Mouse (Mus musculus) intestine, embryonic 15.5 days (tissue): ENCODE measurements around the gene Ccdc33. TPM values are rescaled to one million over a fixed set of nuclear protein-coding genes. Genes with fewer than 3 reads are reported as not detected.

ENCODE experiments used
- ATAC-seq: fragments of 200-750 bp; cut with Nextera tagmentation; 2 replicates; pipeline ENCODE4 v1.8.0; 2017; ENCODE audit warnings: moderate TSS enrichment, moderate library complexity
- H3K27ac ChIP-seq: fragments of 300-500 bp; sonication (generic); 2 replicates; pipeline ENCODE4 v1.5.1; 2015; ENCODE audit warnings: mild to moderate bottlenecking, inconsistent platforms
- H3K27me3 ChIP-seq: fragments of 300-500 bp; sonication (generic); replicated peaks from 2 replicates; pipeline ENCODE4 v1.6.1; 2015; ENCODE audit warnings: inconsistent platforms
- H3K36me3 ChIP-seq: fragments of 300-500 bp; sonication (generic); 2 replicates; pipeline ENCODE4 v1.6.1; 2015; ENCODE audit warnings: inconsistent platforms
- H3K4me1 ChIP-seq: fragments of 300-500 bp; sonication (generic); replicated peaks from 2 replicates; pipeline ENCODE4 v1.6.1; 2015; ENCODE audit warnings: inconsistent platforms
- H3K4me2 ChIP-seq: fragments of 300-500 bp; sonication (generic); replicated peaks from 2 replicates; pipeline ENCODE4 v1.6.1; 2015; ENCODE audit warnings: mild to moderate bottlenecking, inconsistent platforms
- H3K4me3 ChIP-seq: fragments of 300-500 bp; sonication (generic); replicated peaks from 2 replicates; pipeline ENCODE4 v1.5.1; 2015; ENCODE audit warnings: inconsistent platforms
- H3K9ac ChIP-seq: fragments of 300-500 bp; sonication (generic); 2 replicates; pipeline ENCODE4 v1.6.1; 2015; ENCODE audit warnings: inconsistent platforms
- H3K9me3 ChIP-seq: fragments of 300-500 bp; sonication (generic); 2 replicates; pipeline ENCODE4 v1.6.1; 2016; ENCODE audit warnings: inconsistent platforms
- WGBS: fragments of 180-500 bp; shearing (Covaris S2); methylation state at CpG from one replicate; pipeline ENCODE4 v1.1.7; 2015; 5-methylcytosine and 5-hydroxymethylcytosine counted together
- polyA plus RNA-seq: library from polyadenylated mRNA; unstranded; fragments of >200 nt; fragmentation: Nextera tagmentation; extraction: Ambion mirVana; gene quantifications from 2 replicates; pipeline ENCODE4 v1.2.1, GENCODE M21; 2015

The Ccdc33 gene
- polyA plus RNA-seq, 1 experiment from 2014 or later: 0.09 TPM

DNA sequence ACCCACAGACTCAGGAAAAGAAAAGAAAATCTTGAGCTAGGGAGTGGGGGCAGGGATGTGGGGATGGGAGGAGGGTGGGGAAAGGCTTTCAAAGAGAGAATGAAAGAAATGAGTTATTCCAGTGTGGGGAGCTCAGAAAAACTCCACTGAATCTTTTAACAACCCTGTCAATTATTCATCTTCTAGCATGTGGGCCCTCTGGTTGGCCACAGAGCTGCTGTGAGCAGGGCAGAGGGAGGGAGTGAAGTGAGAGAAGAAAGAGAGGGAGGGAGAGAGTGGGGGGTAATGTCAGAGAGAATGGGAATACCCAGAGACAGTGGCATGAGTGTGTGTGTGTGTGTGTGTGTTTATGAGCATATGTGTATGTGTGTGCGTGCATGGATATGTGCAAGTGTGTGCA is 64.6 kb downstream of the Ccdc33 start:
- Histone ChIP-seq H3K4me1 (no peaks in the 10 kb centered on the region), H3K27me3 (0 out of 2 replicates have a peak, but pooled peaks cover 4% of the 10 kb centered on the region), H3K9ac (no peak overlapping the region), H3K36me3 (no peaks in the 10 kb centered on the region), H3K4me2 (no peak overlapping the region), H3K9me3 (no peaks in the 10 kb centered on the region), H3K4me3 (no peak overlapping the region), H3K27ac (no peak overlapping the region)
- ATAC-seq: no peak
- WGBS: 89% methylated on average over 1 of the region's 1 CpGs

- H3K36me3 ChIP-seq: no peaks in the 10 kb centered on the region
- no peaks in the 10 kb centered on the region for H3K9me3 ChIP-seq
- ATAC-seq: no peak
- 0 out of 2 replicates have a peak, but pooled peaks cover 5% of the 10 kb centered on the region for H3K27me3 ChIP-seq
- H3K4me3 ChIP-seq: no peak overlapping the region
- no peak overlapping the region for H3K27ac ChIP-seq
- no peak overlapping the region for H3K4me2 ChIP-seq
- H3K9ac ChIP-seq: no peak overlapping the region
- 50% methylated on average over 3 of the region's 3 CpGs for WGBS
- H3K4me1 ChIP-seq: no peaks in the 10 kb centered on the region
Measured at GRCm38 (mm10) chr9:58053544-58053943, 65.1 kb downstream of the Ccdc33 start.

- Histone ChIP-seq H3K27me3 (0 out of 2 replicates have a peak, but pooled peaks cover 5% of the 10 kb centered on the region), H3K4me3 (no peak overlapping the region), H3K9ac (no peak overlapping the region), H3K27ac (no peak overlapping the region), H3K4me2 (no peak overlapping the region), H3K9me3 (no peaks in the 10 kb centered on the region), H3K36me3 (no peaks in the 10 kb centered on the region), H3K4me1 (no peaks in the 10 kb centered on the region)
- WGBS: 20% methylated on average over 3 of the region's 3 CpGs
- ATAC-seq: no peak
Measured at GRCm38 (mm10) chr9:58053102-58053501, 65.5 kb downstream of the Ccdc33 start.

DNA sequence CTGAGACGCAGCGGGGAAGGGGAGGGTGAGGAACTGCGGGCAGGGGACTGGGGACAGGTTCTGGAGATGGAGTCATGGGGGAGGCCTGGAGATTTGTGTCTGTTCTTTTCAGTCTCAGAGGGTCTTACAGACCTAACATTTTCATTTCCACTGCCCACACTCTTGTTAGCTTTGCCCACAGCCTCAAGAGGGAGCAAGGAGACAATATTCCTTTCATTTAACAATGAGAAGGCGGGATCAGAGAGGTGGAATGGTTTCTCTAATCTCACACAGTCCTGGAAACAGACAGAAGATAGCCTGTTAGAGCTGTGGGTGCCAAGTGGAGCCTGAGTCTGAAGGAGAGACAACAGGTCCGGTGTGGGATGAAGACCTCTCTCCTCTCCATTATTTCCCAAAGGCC is 66.7 kb downstream of the Ccdc33 start:
- H3K9me3 ChIP-seq: no peaks in the 10 kb centered on the region
- no peaks in the 10 kb centered on the region for H3K36me3 ChIP-seq
- no peak overlapping the region for H3K9ac ChIP-seq
- no peak for ATAC-seq
- H3K27me3 ChIP-seq: 0 out of 2 replicates have a peak, but pooled peaks cover 5% of the 10 kb centered on the region
- 27% methylated on average over 5 of the region's 5 CpGs for WGBS
- H3K4me2 ChIP-seq: no peak overlapping the region
- H3K4me1 ChIP-seq: no peaks in the 10 kb centered on the region
- no peak overlapping the region for H3K27ac ChIP-seq
- H3K4me3 ChIP-seq: no peak overlapping the region

DNA sequence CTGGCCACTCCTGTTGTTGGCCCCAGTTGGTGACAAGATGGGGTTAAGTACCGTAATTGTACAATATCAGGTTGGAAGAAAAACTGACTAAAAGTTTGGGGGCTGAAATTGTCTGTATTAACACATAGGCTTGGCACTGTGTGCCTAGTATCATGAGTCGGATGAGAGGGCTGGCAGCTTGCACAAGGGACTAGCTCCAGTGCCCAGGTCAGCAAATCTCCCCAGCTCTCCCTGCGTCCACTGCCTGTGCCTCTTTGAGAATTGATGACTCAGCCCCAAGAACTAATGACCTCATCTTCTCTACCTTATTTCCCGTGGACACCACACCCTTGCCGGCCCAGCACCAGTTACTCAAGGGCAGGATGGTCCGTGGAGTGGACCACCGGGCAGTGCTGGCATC is 68.8 kb downstream of the Ccdc33 start:
- no peak overlapping the region for H3K9ac ChIP-seq
- 0 out of 2 replicates have a peak, but pooled peaks cover 5% of the 10 kb centered on the region for H3K27me3 ChIP-seq
- H3K36me3 ChIP-seq: no peaks in the 10 kb centered on the region
- H3K27ac ChIP-seq: no peak overlapping the region
- H3K4me1 ChIP-seq: peaks cover 9% of the 10 kb centered on the region
- ATAC-seq: no peak
- H3K9me3 ChIP-seq: no peaks in the 10 kb centered on the region
- H3K4me3 ChIP-seq: no peak overlapping the region
- no peak overlapping the region for H3K4me2 ChIP-seq
- 63% methylated on average over 7 of the region's 7 CpGs for WGBS

DNA sequence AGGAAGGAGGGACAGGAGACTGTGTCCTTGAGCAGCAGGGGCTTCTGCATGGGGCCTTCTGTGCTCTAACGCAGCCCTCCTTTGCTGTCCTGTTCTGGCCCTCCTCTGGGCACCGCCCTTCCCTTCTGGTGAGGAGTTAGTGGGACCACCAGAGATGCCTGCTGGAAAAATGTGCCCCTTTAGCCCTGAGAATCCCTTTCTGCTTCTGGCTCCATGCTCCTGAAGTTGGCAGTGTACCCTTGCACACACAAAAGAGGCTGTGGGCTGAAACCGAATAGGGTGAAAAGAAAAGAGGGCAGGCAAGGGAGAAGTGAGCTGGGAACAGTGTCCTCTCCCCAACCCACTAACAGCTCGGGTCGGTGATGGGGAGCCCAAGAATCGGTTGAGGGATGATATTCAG is 69.4 kb downstream of the Ccdc33 start:
- no peaks in the 10 kb centered on the region for H3K36me3 ChIP-seq
- H3K27me3 ChIP-seq: 0 out of 2 replicates have a peak, but pooled peaks cover 5% of the 10 kb centered on the region
- no peak overlapping the region for H3K27ac ChIP-seq
- no peak overlapping the region for H3K4me3 ChIP-seq
- H3K9me3 ChIP-seq: no peaks in the 10 kb centered on the region
- no peak for ATAC-seq
- WGBS: 58% methylated on average over 6 of the region's 6 CpGs
- H3K4me1 ChIP-seq: peaks cover 11% of the 10 kb centered on the region
- H3K4me2 ChIP-seq: no peak overlapping the region
- no peak overlapping the region for H3K9ac ChIP-seq

DNA sequence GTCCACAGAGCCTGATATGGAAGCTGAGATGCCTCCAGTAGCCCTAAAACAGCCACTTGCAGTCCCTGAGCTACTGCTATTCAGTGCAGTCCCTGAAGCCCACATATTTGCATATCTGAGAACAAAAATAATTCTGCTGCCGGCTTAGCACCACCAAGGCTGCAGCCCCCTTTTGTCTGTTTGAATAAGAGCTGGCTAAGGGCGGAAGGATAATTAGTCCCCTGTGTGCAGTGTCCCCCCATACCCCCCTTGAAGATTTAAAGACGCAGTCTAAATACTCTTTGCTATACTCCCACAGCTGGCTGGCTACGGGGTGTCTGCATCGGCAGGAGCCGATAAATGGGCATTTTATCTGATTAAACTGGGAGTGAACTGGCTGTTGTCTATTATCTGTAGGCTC is 70.0 kb downstream of the Ccdc33 start:
- Histone ChIP-seq H3K36me3 (no peaks in the 10 kb centered on the region), H3K4me3 (no peak overlapping the region), H3K27me3 (0 out of 2 replicates have a peak, but pooled peaks cover 5% of the 10 kb centered on the region), H3K27ac (no peak overlapping the region), H3K9ac (no peak overlapping the region), H3K4me2 (no peak overlapping the region), H3K4me1 (peaks cover 11% of the 10 kb centered on the region), H3K9me3 (no peaks in the 10 kb centered on the region)
- no peak for ATAC-seq
- WGBS: 23% methylated on average over 6 of the region's 6 CpGs

DNA sequence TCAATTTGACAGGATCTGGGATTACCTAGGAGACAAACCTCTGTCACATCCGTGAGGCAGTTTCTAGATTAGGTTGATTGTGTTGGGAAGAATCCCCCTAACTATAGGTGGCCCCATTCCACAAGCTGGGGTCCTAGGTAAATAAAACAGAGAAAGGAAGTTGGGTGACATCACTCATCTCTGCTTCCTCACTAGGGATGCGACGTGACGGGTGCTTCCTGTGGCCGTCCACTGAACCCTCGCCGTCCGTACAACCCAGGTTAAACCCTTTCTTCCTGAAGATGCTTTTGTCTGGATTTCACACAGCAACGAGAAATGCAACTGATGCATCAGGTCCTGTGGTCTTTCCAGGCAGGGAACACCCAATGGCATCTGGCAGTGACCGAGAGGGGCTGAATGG is 71.6 kb downstream of the Ccdc33 start:
- WGBS: 63% methylated on average over 10 of the region's 10 CpGs
- Histone ChIP-seq H3K27me3 (0 out of 2 replicates have a peak, but pooled peaks cover 5% of the 10 kb centered on the region), H3K27ac (no peak overlapping the region), H3K36me3 (no peaks in the 10 kb centered on the region), H3K4me1 (peaks cover 15% of the 10 kb centered on the region), H3K9ac (no peak overlapping the region), H3K4me3 (no peak overlapping the region), H3K4me2 (no peak overlapping the region), H3K9me3 (no peaks in the 10 kb centered on the region)
- ATAC-seq: no peak

DNA sequence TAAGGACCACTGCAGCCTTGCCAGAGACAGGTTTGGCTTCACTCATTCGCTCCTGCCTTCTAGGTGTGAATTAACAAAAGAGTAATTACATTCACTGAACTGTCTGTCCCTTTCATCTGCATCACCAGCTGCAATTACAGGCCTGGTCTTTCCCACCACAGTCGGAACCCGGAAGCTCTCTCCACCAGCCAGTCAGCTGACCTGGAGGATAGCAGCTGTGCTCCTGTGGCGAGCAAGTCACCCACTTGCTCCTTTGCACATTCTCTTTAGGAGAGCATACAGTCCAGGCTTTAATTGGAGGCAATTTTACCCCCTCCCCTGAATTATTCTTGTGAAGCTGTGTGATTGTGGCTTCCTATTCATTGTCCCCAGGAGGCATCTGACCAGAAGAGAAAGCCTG is 73.0 kb downstream of the Ccdc33 start:
- no peak for ATAC-seq

GRCm38 (mm10) chr9:58044828-58045227 is 73.8 kb downstream of the Ccdc33 start:
- no peak overlapping the region for H3K27ac ChIP-seq
- H3K4me2 ChIP-seq: no peak overlapping the region
- ATAC-seq: no peak
- no peak overlapping the region for H3K4me3 ChIP-seq
- H3K27me3 ChIP-seq: 0 out of 2 replicates have a peak, but pooled peaks cover 5% of the 10 kb centered on the region
- WGBS: 17% methylated on average over 10 of the region's 10 CpGs
- H3K36me3 ChIP-seq: no peaks in the 10 kb centered on the region
- H3K9ac ChIP-seq: no peak overlapping the region
- peaks cover 15% of the 10 kb centered on the region for H3K4me1 ChIP-seq
- no peaks in the 10 kb centered on the region for H3K9me3 ChIP-seq

More for the DNA sequence above, 73.0 kb downstream of the Ccdc33 start:
- 39% methylated on average over 4 of the region's 4 CpGs for WGBS
- peaks cover 15% of the 10 kb centered on the region for H3K4me1 ChIP-seq
- no peak overlapping the region for H3K4me2 ChIP-seq
- 0 out of 2 replicates have a peak, but pooled peaks cover 5% of the 10 kb centered on the region for H3K27me3 ChIP-seq
- H3K9me3 ChIP-seq: no peaks in the 10 kb centered on the region
- no peak overlapping the region for H3K9ac ChIP-seq
- no peaks in the 10 kb centered on the region for H3K36me3 ChIP-seq
- no peak overlapping the region for H3K4me3 ChIP-seq
- H3K27ac ChIP-seq: no peak overlapping the region

- no peak for ATAC-seq
- H3K9me3 ChIP-seq: no peaks in the 10 kb centered on the region
- no peak overlapping the region for H3K9ac ChIP-seq
- no peak overlapping the region for H3K27ac ChIP-seq
- H3K4me1 ChIP-seq: peaks cover 15% of the 10 kb centered on the region
- H3K27me3 ChIP-seq: no peaks in the 10 kb centered on the region
- no peaks in the 10 kb centered on the region for H3K36me3 ChIP-seq
- H3K4me2 ChIP-seq: no peak overlapping the region
- H3K4me3 ChIP-seq: no peak overlapping the region
- 86% methylated on average over 10 of the region's 10 CpGs for WGBS
Measured at GRCm38 (mm10) chr9:58043496-58044017, 75.1 kb downstream of the Ccdc33 start.

DNA sequence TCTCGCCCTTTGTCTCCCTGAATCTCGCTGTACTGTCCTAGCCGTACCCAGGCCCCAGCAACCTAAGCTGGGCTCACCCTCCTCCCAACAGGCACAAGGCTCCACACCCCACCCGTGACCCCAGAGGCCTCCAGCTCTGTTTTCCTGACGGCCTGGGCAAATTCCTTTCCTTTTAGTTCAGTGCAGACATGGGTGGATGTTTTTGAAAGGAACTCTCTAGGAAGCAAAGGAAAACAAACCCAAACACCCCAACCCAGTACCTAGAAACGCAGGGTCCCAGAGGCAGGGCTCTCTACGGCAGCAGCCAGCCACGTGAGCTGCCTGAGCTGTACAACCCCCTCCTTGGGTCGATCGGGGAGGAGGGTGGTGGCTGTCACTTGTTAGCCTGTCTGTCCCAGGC is 76.2 kb downstream of the Ccdc33 start:
- H3K4me1 ChIP-seq: peaks cover 15% of the 10 kb centered on the region
- H3K27me3 ChIP-seq: peaks cover 8% of the 10 kb centered on the region; the same call in 1 of the 2 replicates
- ATAC-seq: no peak
- no peak overlapping the region for H3K4me2 ChIP-seq
- H3K9ac ChIP-seq: no peak overlapping the region
- H3K9me3 ChIP-seq: no peaks in the 10 kb centered on the region
- no peaks in the 10 kb centered on the region for H3K36me3 ChIP-seq
- 29% methylated on average over 10 of the region's 10 CpGs for WGBS
- H3K27ac ChIP-seq: no peak overlapping the region
- H3K4me3 ChIP-seq: no peak overlapping the region

GRCm38 (mm10) chr9:58040977-58041376 is 77.6 kb downstream of the Ccdc33 start:
- Histone ChIP-seq H3K4me3 (no peak overlapping the region), H3K27ac (no peak overlapping the region), H3K9me3 (no peaks in the 10 kb centered on the region), H3K27me3 (peaks cover 8% of the 10 kb centered on the region; the same call in 1 of the 2 replicates), H3K4me1 (peaks cover 15% of the 10 kb centered on the region), H3K9ac (no peak overlapping the region), H3K4me2 (no peak overlapping the region), H3K36me3 (no peaks in the 10 kb centered on the region)
- WGBS: 52% methylated on average over 4 of the region's 4 CpGs
- ATAC-seq: no peak
